Mouse (Mus musculus) lung, adult 2 months (tissue): ENCODE measurements around the gene Drosha.

Experiments
- CTCF ChIP-seq: fragments of 200-500 bp; IDR thresholded peaks from 2 replicates; pipeline ENCODE4 v1.5.1; 2011; ENCODE audit warnings: mild to moderate bottlenecking, low read length, control low read depth; ENCODE audit not compliant: insufficient read depth
- POLR2A ChIP-seq: fragments of 200-500 bp; IDR thresholded peaks from 2 replicates; pipeline ENCODE4 v1.6.1; 2011; ENCODE audit warnings: low read depth, mild to moderate bottlenecking, control low read depth, low read length, borderline replicate concordance; ENCODE audit errors: extremely low read depth

DNA sequence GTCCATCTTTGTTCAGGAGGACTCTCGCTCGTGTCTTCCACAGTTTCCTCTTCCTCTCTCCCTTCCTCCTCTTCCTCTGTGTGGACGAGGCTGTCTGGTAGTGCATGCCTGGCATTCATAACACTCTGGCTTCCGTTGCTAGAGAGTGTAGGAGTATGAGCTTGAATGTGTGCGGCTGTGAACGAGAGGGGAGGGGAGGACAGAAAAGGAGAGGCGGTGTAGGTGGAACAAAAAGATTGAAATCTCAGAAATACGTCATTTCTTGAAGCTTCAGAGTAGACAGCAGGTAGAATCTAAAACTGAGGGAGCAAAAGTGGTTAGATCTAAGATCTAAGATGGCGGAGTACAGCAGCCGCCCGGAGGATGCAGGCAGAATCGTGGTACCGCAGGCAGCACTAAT lies 70.8 kb downstream of the Drosha start:
- no peak for TF ChIP-seq CTCF
- TF ChIP-seq POLR2A = no peak
